Mouse (Mus musculus): Measurements from ENCODE around the gene Pou5f1.

GRCm38 (mm10) chr17:35515911-35516640 is 10.3 kb downstream of the Pou5f1 start:
- TF ChIP-seq CTCF (conservative IDR thresholded peaks at IDR 0.05; ENCODE audit: insufficient read depth, insufficient read length, low read depth, low read length) (no peak), POLR2A (IDR thresholded peaks at IDR 0.05; ENCODE audit: low read depth, low read length) (no peak)
